Mouse (Mus musculus) heart, embryonic 12.5 days (tissue): ENCODE measurements around the gene Vmac. TPM values are rescaled to one million over a fixed set of nuclear protein-coding genes. Genes with fewer than 3 reads are reported as not detected.

Source experiments
- ATAC-seq: fragments of 200-750 bp; cut with Nextera tagmentation; 2 replicates; pipeline ENCODE4 v1.8.0; 2017; ENCODE audit warnings: moderate TSS enrichment, moderate library complexity; ENCODE audit not compliant: insufficient number of reproducible peaks, low FRiP score
- H3K27ac ChIP-seq: fragments of 300-500 bp; sonication (generic); 2 replicates; pipeline ENCODE4 v1.5.1; 2016; ENCODE audit warnings: mild to moderate bottlenecking, moderate library complexity; ENCODE audit not compliant: poor library complexity, severe bottlenecking
- H3K27me3 ChIP-seq: fragments of 300-500 bp; sonication (generic); replicated peaks from 2 replicates; pipeline ENCODE4 v1.6.1; 2016; ENCODE audit warnings: mild to moderate bottlenecking, moderate library complexity
- H3K36me3 ChIP-seq: fragments of 300-500 bp; sonication (generic); 2 replicates; pipeline ENCODE4 v1.6.1; 2016; ENCODE audit warnings: mild to moderate bottlenecking, moderate library complexity
- H3K4me1 ChIP-seq: fragments of 300-500 bp; sonication (generic); replicated peaks from 2 replicates; pipeline ENCODE4 v1.6.1; 2016; ENCODE audit warnings: mild to moderate bottlenecking
- H3K4me2 ChIP-seq: fragments of 300-500 bp; sonication (generic); 2 replicates; pipeline ENCODE4 v1.6.1; 2016; ENCODE audit warnings: mild to moderate bottlenecking, moderate library complexity
- H3K4me3 ChIP-seq: fragments of 300-500 bp; sonication (generic); 2 replicates; pipeline ENCODE4 v1.5.1; 2016; ENCODE audit warnings: mild to moderate bottlenecking
- H3K9ac ChIP-seq: fragments of 300-500 bp; sonication (generic); 2 replicates; pipeline ENCODE4 v1.6.1; 2016; ENCODE audit warnings: mild to moderate bottlenecking, moderate library complexity
- H3K9me3 ChIP-seq: fragments of 300-500 bp; sonication (generic); replicated peaks from 2 replicates; pipeline ENCODE4 v1.6.1; 2016; ENCODE audit warnings: mild to moderate bottlenecking, moderate library complexity
- WGBS: fragments of 180-500 bp; shearing (Covaris S2); methylation state at CpG from one replicate; pipeline ENCODE4 v1.1.7; 2016; 5-methylcytosine and 5-hydroxymethylcytosine counted together
- polyA plus RNA-seq: library from polyadenylated mRNA; unstranded; fragments of >200 nt; fragmentation: Nextera tagmentation; extraction: Ambion mirVana; gene quantifications from 2 replicates; pipeline ENCODE4 v1.2.1, GENCODE M21; 2016

The Vmac gene
- 12.1 and 12.9 TPM in 2 replicates for polyA plus RNA-seq

DNA sequence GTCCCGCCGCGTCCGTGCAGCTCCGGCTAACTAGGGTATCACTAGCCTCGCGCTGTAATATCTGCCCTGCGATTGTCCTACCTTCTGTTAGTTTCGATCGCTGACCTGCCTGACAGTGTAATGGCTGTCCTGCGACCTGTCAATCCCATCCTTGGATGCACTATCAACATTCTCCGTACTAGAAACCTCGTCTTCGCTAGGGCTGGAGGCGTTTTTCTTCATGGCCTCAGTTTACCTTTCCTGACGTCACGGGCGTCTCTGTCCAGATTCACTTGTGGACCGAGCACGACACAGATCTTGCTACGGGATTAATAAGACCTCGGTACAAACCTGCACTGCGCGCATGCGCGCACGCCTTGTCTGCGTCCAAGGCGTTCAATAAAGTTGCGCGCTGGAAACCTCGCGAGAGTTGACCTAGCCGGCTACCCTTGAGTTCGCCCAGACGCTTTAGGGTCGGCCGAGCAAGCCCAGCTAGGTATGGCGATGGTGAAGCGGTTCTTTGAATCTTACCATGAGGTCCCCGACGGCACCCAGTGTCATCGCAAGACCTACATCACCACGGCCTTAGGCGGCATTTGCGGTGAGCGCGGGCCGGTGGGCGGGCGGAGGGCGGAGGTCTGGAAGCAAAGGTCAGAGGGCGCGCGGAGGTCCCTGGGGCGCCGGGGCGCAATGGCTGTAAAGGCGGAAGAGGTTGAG is at the start of gene Vmac, which contains the start of gene Ndufa11:
Vmac (minus strand) TSS at position 660 of the 696 bp plus-strand sequence.
Ndufa11 (plus strand) TSS at position 405 of the 696 bp plus-strand sequence.
- peak; percentile 84 for ATAC-seq
- Histone ChIP-seq H3K4me1 (peaks cover 44% of the 10 kb centered on the region), H3K9ac (peak within 1 kb of the TSS; percentile 98), H3K27ac (peak within 1 kb of the TSS; percentile 65), H3K27me3 (no peaks in the 10 kb centered on the region), H3K4me3 (peak within 1 kb of the TSS; percentile 94), H3K4me2 (peak within 1 kb of the TSS; percentile 91), H3K36me3 (peaks cover 25% of the 10 kb centered on the region), H3K9me3 (no peaks in the 10 kb centered on the region)
- under 1% methylated on average over 59 of the region's 59 CpGs for WGBS

DNA sequence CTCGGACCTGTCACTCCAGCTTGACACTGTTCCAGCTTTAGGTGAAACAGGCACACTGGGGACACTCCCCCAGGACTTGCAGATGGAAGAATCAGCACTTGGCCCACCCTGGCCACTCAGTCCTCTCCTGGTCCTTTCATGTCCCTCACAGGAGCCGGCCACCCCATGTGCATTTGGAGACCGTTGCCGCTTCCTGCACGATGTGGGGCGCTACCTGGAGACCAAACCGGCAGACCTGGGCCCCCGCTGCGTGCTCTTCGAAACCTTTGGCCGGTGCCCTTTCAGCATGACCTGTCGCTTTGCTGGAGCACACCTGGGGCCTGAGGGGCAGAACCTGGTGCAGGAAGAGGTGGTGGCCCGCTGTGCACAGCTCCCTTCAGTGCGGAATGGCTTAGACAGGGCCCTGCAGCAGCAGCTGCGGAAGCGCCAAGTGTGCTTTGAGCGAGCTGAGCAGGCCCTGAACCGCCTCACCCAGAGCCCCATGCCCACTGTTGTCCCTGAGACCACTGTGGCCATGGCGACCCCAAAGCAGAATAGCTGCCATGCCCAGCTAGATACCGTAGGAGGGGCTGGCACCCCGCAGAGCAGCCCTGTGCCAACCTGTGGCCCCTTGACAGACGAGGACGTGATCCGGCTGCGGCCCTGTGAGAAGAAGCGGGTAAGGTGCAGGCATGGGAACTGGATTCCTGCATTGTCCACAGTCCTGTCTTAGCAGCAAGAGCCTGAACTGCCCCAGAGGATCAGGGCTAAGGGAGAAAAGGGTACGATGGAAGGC is 49.0 kb upstream of the Vmac start:
- Histone ChIP-seq H3K27ac (no peak overlapping the region), H3K9ac (no peak overlapping the region), H3K36me3 (peaks cover 52% of the 10 kb centered on the region), H3K4me1 (peaks cover 18% of the 10 kb centered on the region), H3K27me3 (no peaks in the 10 kb centered on the region), H3K9me3 (no peaks in the 10 kb centered on the region), H3K4me2 (no peak overlapping the region), H3K4me3 (no peak overlapping the region)
- WGBS: 95% methylated on average over 27 of the region's 27 CpGs
- ATAC-seq: no peak

DNA sequence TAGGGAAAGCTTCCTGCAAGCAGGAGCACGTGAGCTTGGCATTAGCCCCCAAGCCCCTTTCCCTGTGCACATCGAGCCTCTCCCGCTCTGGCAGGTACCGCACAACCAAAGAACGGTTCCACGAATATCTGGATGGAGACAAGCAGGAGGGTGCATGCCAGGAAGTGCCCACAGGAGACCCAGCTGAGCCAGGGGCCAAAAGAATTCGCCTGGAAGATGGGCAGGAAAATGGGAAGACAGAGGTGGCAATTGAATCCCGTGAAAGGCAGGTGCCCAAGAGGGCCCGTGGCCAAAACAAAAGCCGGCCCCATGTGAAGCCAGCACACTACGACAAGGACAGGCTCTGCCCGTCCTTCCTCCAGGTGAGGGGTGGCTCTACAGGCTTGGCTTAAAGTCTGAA is 47.6 kb upstream of the Vmac start:
- peaks cover 7% of the 10 kb centered on the region; the same call in 1 of the 2 replicates for H3K27me3 ChIP-seq
- H3K4me3 ChIP-seq: peak overlapping the region; percentile 73
- 49% methylated on average over 12 of the region's 12 CpGs for WGBS
- H3K9me3 ChIP-seq: no peaks in the 10 kb centered on the region
- peak overlapping the region; percentile 82 for H3K9ac ChIP-seq
- H3K4me1 ChIP-seq: peaks cover 25% of the 10 kb centered on the region
- H3K36me3 ChIP-seq: peaks cover 41% of the 10 kb centered on the region
- peak overlapping the region; percentile 95; the same call in 1 of the 2 replicates for H3K27ac ChIP-seq
- no peak for ATAC-seq
- H3K4me2 ChIP-seq: peak overlapping the region; percentile 79

DNA sequence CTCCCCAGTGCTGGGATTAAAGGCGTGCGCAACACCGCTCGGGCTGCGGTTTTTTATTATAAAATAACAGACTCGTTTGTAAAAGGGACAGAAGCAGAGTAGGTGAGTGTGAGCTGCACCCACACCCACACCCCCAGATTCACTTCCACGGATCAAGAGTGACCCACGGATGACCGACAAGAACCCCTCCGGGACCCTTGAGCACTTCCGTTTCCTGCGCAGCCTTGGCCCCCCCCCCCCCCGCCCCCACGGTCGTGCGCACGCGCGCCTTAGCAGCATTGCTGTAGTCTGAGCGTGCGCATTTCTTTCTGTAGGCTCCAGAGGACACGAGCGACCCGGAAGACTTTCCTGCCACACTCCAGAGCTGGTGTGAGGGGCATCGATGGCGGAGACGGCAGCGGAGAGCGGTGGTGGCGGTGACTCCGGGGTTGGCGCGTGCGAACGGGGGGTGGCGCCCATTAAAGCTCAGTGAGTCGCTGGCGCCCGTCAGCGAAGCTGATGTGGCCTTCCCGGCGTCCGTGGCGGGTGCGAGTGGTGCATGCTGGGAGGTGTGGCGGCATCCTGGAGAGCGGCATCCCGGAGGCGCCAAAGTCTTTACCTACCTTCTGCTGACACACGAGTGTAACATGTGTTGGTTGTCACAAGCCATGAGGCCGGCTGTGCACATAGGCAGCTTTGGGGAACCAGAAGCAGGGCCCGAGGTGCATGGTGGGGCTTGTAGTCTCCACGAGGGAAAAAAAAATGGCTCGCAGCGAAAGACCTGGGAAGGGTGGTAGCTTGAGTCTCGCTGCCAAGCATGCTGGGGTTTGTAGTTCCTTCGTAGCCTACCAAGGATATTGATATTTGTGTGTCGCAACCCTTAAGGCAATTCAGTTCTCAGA is 46.9 kb upstream of the Vmac start, which contains the start of gene Dus3l:
Dus3l (plus strand) TSS at position 284 of the 881 bp plus-strand sequence.
- peaks cover 34% of the 10 kb centered on the region for H3K36me3 ChIP-seq
- peak; percentile 79 for ATAC-seq
- peak within 1 kb of the TSS; percentile 95 for H3K27ac ChIP-seq
- peak within 1 kb of the TSS; percentile 79 for H3K4me2 ChIP-seq
- H3K9me3 ChIP-seq: no peaks in the 10 kb centered on the region
- peak within 1 kb of the TSS; percentile 82 for H3K9ac ChIP-seq
- H3K4me1 ChIP-seq: peaks cover 25% of the 10 kb centered on the region
- H3K27me3 ChIP-seq: peaks cover 14% of the 10 kb centered on the region
- peak within 1 kb of the TSS; percentile 73 for H3K4me3 ChIP-seq
- 2% methylated on average over 55 of the region's 58 CpGs for WGBS

DNA sequence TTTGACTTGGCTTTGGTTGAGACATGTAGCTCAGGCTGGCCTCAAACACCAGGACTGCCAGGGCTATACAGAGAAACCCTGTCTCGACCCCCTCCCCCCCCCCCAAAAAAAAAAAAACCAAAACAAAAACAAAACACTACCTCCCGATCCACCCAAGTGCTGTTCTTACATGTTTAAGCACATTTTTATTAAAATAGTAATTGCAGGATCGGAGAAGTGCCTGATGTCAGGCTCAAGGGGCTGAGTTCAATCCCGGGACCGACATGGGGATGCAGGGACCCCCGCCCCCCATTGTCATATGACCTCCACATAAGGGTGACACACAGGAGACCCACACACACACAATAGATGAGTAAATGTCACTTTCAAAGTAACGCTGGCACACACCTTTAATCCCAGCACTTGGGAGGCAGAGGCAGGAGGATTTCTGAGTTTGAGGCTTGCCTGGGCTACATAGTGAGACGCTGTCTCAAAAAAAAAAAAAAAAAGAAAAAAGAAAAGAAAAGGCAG is 46.0 kb upstream of the Vmac start:
- WGBS: 69% methylated on average over 8 of the region's 8 CpGs
- H3K9ac ChIP-seq: no peak overlapping the region
- H3K4me3 ChIP-seq: no peak overlapping the region
- peak overlapping the region; percentile 79 for H3K4me2 ChIP-seq
- peaks cover 25% of the 10 kb centered on the region for H3K4me1 ChIP-seq
- H3K9me3 ChIP-seq: no peaks in the 10 kb centered on the region
- peaks cover 25% of the 10 kb centered on the region for H3K36me3 ChIP-seq
- no peak for ATAC-seq
- peaks cover 21% of the 10 kb centered on the region for H3K27me3 ChIP-seq
- peak overlapping the region; percentile 95; the same call in 1 of the 2 replicates for H3K27ac ChIP-seq

DNA sequence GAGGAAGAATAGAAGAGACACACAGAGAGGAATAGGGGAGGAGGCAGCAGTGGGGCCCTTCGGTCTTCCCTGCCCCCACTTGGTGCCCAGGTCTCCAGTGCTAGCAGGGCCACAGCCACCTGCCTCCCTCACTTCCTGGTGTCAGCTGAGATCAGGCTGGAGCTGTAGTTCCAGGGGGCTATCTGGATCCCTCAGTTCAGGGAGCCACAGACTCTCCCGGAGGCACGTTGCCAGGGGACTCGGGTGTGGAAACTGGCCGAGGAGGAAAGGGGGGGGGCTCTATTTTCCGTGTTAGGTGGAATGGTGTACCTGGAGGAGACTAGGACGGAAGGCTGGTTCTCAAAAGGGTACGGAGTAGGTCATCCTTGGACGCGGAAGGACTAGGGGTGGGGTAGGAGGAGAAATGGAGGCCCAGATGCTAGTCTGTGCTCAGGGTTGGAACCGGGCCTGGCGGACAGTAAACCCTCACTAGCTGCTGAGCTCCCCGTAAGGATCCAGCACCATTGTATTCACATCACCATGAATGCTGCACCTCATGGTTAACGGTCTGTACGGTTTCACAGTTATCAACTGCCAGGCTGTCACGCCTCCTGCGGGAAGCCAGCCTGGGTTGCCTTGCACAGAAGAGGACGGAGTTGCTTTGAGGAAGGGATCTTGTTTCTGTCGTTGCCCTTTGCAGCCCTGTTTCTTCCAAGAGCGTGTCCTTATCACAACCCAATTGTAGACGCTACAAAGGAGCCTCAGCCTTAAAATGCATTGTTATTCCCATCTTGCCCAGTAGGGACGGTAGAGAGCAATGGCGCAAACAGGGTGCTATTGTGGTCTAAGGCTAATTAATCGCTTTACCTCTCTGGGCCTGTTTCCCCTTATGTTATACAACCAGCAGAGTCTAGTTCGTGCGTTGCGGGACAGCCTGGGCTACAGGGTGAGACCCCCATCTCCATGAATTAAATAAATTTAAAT is 45.2 kb upstream of the Vmac start:
- H3K36me3 ChIP-seq: peaks cover 17% of the 10 kb centered on the region
- peaks cover 6% of the 10 kb centered on the region; the same call in 1 of the 2 replicates for H3K9me3 ChIP-seq
- peaks cover 27% of the 10 kb centered on the region for H3K4me1 ChIP-seq
- H3K27me3 ChIP-seq: peaks cover 27% of the 10 kb centered on the region
- WGBS: 37% methylated on average over 27 of the region's 27 CpGs
- no peak overlapping the region for H3K4me3 ChIP-seq
- H3K27ac ChIP-seq: peak overlapping the region; percentile 81
- peak overlapping the region; percentile 65 for H3K4me2 ChIP-seq
- no peak for ATAC-seq
- peak overlapping the region; percentile 43; the same call in 1 of the 2 replicates for H3K9ac ChIP-seq

DNA sequence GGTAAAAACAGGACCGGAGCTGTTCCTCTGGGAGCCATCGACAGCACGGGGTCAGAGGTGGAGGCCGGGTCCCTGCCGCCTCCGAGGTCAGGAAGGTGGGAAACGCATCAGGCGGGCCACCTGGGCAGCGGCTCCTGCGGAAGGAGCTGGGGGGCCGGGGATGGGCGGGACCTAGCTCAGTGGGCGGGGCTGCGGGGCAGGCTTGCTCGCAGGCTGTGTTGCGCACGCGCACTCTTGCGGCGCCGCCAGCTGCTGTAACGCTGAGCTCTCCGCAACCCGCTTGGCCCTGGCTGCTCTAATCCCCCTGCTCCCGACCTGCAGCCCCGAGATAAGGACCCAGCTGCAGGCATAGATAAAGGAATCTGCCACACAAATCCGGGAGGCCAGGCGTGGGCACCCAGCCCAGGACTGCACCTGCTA is 44.2 kb upstream of the Vmac start:
- Histone ChIP-seq H3K27me3 (peaks cover 38% of the 10 kb centered on the region), H3K9me3 (peaks cover 8% of the 10 kb centered on the region; the same call in 1 of the 2 replicates), H3K4me2 (peak overlapping the region; percentile 65), H3K4me3 (peak overlapping the region; percentile 40), H3K36me3 (peaks cover 7% of the 10 kb centered on the region), H3K27ac (peak overlapping the region; percentile 81), H3K9ac (peak overlapping the region; percentile 43), H3K4me1 (peaks cover 37% of the 10 kb centered on the region)
- 1% methylated on average over 28 of the region's 28 CpGs for WGBS
- ATAC-seq: peak; percentile 79

DNA sequence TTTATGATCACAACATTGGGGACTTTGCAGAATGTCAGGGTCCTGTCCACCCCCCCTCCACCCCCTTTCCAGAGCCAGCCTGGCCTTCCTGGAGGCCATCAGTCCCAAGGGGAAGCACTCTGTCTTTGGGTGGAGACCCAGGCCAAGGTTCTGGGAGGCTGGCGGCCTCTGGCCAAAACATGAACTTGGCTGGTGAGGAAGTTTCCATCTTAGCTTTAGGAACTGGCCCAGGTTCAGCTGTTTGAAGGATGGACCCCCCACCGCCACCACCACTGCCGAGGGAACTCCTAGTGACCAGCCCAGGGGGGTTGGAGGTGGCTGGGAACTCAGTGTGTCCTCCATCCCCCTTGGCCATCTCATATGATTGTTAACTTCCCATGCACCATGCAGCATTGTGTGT is 43.3 kb upstream of the Vmac start:
- no peak for ATAC-seq
- no peaks in the 10 kb centered on the region for H3K36me3 ChIP-seq
- H3K4me1 ChIP-seq: peaks cover 41% of the 10 kb centered on the region
- H3K9ac ChIP-seq: no peak overlapping the region
- H3K27ac ChIP-seq: no peak overlapping the region
- peaks cover 8% of the 10 kb centered on the region; the same call in 1 of the 2 replicates for H3K9me3 ChIP-seq
- H3K4me2 ChIP-seq: no peak overlapping the region
- H3K27me3 ChIP-seq: peaks cover 47% of the 10 kb centered on the region
- no peak overlapping the region for H3K4me3 ChIP-seq
- WGBS: 70% methylated on average over 3 of the region's 3 CpGs

DNA sequence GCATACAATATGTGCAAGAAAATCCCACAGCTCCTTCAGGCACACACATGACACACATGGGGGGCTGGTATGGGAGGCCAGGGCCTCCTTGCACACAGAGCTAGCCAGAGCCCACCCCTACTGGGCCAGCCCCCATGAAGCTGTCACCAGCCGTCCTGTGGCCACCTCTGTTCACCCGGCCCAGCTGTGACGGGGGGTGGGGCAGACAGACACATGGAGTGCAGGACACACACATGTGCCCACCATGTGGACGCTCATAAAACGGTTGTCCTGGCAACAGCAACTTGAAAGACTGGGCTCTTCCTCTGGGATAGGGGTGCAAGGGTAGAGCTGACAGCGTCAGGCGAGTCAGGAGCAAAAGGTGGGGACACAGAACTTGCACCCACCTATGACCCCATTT is 41.4 kb upstream of the Vmac start:
- Histone ChIP-seq H3K9ac (no peak overlapping the region), H3K36me3 (no peaks in the 10 kb centered on the region), H3K27ac (no peak overlapping the region), H3K9me3 (peaks cover 8% of the 10 kb centered on the region; the same call in 1 of the 2 replicates), H3K4me2 (no peak overlapping the region), H3K4me3 (no peak overlapping the region), H3K27me3 (peaks cover 65% of the 10 kb centered on the region), H3K4me1 (peaks cover 42% of the 10 kb centered on the region)
- WGBS: 61% methylated on average over 7 of the region's 7 CpGs
- ATAC-seq: no peak
